Mouse (Mus musculus) heart, postnatal 0 days (tissue): ENCODE measurements around the gene Plekhm1.

Source experiments
- CTCF ChIP-seq: IDR thresholded peaks from 2 replicates; pipeline ENCODE4 v1.5.1; 2016; ENCODE audit warnings: antibody characterized with exemption, control low read depth, low read depth
- EP300 ChIP-seq: IDR thresholded peaks from 2 replicates; pipeline ENCODE4 v1.6.1; 2016; ENCODE audit warnings: antibody characterized with exemption, low read depth

DNA sequence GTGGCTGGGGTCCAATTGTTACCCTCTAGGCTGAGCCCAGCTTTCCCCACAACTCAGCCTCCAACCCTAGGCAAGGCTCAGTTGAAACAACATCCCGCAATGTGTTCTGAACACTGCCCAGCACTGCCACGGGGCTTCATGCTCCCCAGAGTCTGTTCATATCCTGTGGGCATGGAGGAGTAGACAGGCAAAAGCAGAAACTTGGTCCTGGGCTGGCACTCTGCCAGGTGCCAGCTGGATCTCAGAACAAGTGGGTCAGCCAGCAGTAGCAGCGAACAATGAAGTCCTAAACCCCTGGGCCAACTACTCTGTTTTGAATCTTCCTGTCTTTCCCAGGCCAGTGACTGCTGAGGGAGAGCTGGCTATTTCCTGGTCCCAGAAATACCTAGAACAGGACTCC lies 40.4 kb downstream of the Plekhm1 start:
- TF ChIP-seq CTCF (no peak), EP300 (no peak)
